Comparison of ENCODE assay signal across 8 mouse cellular contexts in the genomic region with DNA sequence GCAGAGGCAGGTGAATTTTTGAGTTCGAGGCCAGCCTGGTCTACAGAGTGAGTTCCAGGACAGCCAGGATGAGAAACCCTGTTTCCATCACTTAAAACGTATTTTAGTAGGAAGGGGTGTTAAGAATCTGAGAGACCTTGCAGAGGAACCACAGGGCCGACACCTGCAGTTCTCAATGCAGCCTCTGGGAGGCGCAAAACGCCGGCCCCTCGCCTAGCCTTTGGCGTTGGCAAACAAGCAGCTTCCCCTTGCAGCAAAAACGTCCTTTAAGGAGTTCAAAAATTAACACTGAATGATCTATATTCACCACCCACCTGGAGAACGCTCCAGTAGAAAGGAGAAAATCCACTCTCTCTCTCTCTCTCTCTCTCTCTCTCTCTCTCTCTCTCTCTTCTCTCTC. TPM values are rescaled to one million over a fixed set of nuclear protein-coding genes. Genes with fewer than 3 reads are reported as not detected.
DNase-seq lines count a peak whose midpoint lies in the region; ATAC-seq and TF ChIP-seq lines count a peak whose summit lies in the region.

No protein-coding gene starts in this region.

- ATAC-seq in liver, postnatal 0 days: no peak

- peak overlapping the region; percentile 99 for H3K4me2 ChIP-seq in liver, postnatal 0 days (ENCODE audit: low read depth, low read length)

- peak; percentile 97 for TF ChIP-seq CTCF in gastrocnemius, adult 2 months (IDR thresholded peaks at IDR 0.05)
- TF ChIP-seq CTCF in kidney, adult 2 months (conservative IDR thresholded peaks at IDR 0.05; ENCODE audit: insufficient read depth, insufficient read length, low read depth, low read length): peak; percentile 83
- peak; percentile 89 for TF ChIP-seq CTCF in liver, postnatal 0 days (IDR thresholded peaks at IDR 0.05; ENCODE audit: low read depth)

- 0 out of 2 replicates have a peak, but pooled peaks cover 2% of the 10 kb centered on the region for H3K4me1 ChIP-seq in brown adipose tissue, adult 24 weeks (ENCODE audit: control insufficient read depth, insufficient read depth, insufficient read length, low read length)
- H3K4me1 ChIP-seq in kidney, adult 2 months (ENCODE audit: control insufficient read depth, insufficient read depth, low read length): peaks cover 10% of the 10 kb centered on the region
- peaks cover 47% of the 10 kb centered on the region for H3K4me1 ChIP-seq in liver, postnatal 0 days (ENCODE audit: insufficient read depth)

- H3K4me3 ChIP-seq in brown adipose tissue, adult 24 weeks (ENCODE audit: insufficient read depth, low read depth, low read length): no peak overlapping the region
- peak overlapping the region; percentile 40; the same call in 1 of the 2 replicates for H3K4me3 ChIP-seq in gastrocnemius, adult 2 months
- H3K4me3 ChIP-seq in kidney, adult 2 months (ENCODE audit: insufficient read depth, low read depth, low read length): no peak overlapping the region
- H3K4me3 ChIP-seq in liver, postnatal 0 days (ENCODE audit: low read depth, low read length): no peak overlapping the region

- H3K27me3 ChIP-seq in kidney, adult 2 months (replicated peaks; ENCODE audit: control insufficient read depth, insufficient read depth, low read length): no peaks in the 10 kb centered on the region
- H3K27me3 ChIP-seq in liver, postnatal 0 days (ENCODE audit: insufficient read depth, low read length): no peaks in the 10 kb centered on the region

- no peak for TF ChIP-seq EP300 in liver, postnatal 0 days (IDR thresholded peaks at IDR 0.05; ENCODE audit: low read depth)

- peak; percentile 50 to 71 for DNase-seq in left cerebral cortex, adult 18-20 months (ENCODE audit: low spot score in 2 of 2)
- no peak for DNase-seq in left cerebral cortex, adult 11 months (ENCODE audit: low spot score)
- DNase-seq in gastrocnemius, adult 2 months: peak; percentile 82
- DNase-seq in kidney, adult 2 months: peak; percentile 79
- peak; percentile 86 for DNase-seq in liver, postnatal 0 days
- peak; percentile 72 for DNase-seq in retina, postnatal 1 day
- DNase-seq in thymus, postnatal 4 days: peak; percentile 87

- H3K27ac ChIP-seq in brown adipose tissue, adult 24 weeks (replicated peaks; ENCODE audit: low read depth, low read length): 0 out of 2 replicates have a peak overlapping the region, but pooled peaks have one; percentile 27
- peak overlapping the region; percentile 43; the same call in 1 of the 2 replicates for H3K27ac ChIP-seq in gastrocnemius, adult 2 months
- no peak overlapping the region for H3K27ac ChIP-seq in kidney, adult 2 months (ENCODE audit: insufficient read depth, low read depth, low read length)
- H3K27ac ChIP-seq in liver, postnatal 0 days (ENCODE audit: low read depth): peak overlapping the region; percentile 32; the same call in 1 of the 2 replicates

- intact Hi-C loops in gastrocnemius, adult 2 months (cut with DNase I): loop anchor here (1.0 to 5.0 kb wide), 3 partner anchors 183 to 379 kb away; no protein-coding TSS in a partner anchor

- 15% methylated on average over 10 of the region's 10 CpGs for WGBS in kidney, adult 2 months
- 10% methylated on average over 10 of the region's 10 CpGs for WGBS in liver, postnatal 0 days (ENCODE audit: insufficient replicate concordance)

- no peaks in the 10 kb centered on the region for H3K9me3 ChIP-seq in liver, postnatal 0 days (ENCODE audit: low read length)

- H3K9ac ChIP-seq in liver, postnatal 0 days (replicated peaks): no peak overlapping the region

- no peaks in the 10 kb centered on the region; the same call in 1 of the 2 replicates for H3K36me3 ChIP-seq in kidney, adult 2 months (ENCODE audit: control insufficient read depth, insufficient read depth, low read length)
- no peaks in the 10 kb centered on the region for H3K36me3 ChIP-seq in liver, postnatal 0 days (replicated peaks; ENCODE audit: insufficient read depth, low read length)

- no peak for TF ChIP-seq POLR2A in kidney, adult 2 months (IDR thresholded peaks at IDR 0.05; ENCODE audit: low read depth, low read length)

RNA-seq across cellular contexts. Expression of gene Gadd45g, which starts 1.8 kb away (rescaled TPM):
- 10 to 100 TPM; 13.5 to 23.2 TPM for total RNA-seq in left cerebral cortex, adult 18-20 months (2021)
- polyA plus RNA-seq in brown adipose tissue, adult 24 weeks (2012; ENCODE audit: insufficient read depth, insufficient read length, missing spikeins): 23.0 and 54.1 TPM in 2 replicates
- total RNA-seq in gastrocnemius, adult 2 months (2021): 100 to 1,000 TPM in 1 of 2 experiments, 10 to 100 TPM in 1; 22.4 to 127 TPM
- 57.2 and 59.8 TPM in 2 replicates for polyA plus RNA-seq in kidney, adult 2 months (2012; rRNA removed)
- 16.3 and 20.6 TPM in 2 replicates for polyA plus RNA-seq in liver, postnatal 0 days (2015; fragmentation: Nextera tagmentation; extraction: Ambion mirVana)

RNA-seq across cellular contexts. Expression of gene Sema4d, which starts 51.1 kb away (rescaled TPM):
- total RNA-seq in left cerebral cortex, adult 18-20 months (2021): 10 to 100 TPM; 65.8 to 71.3 TPM
- polyA plus RNA-seq in brown adipose tissue, adult 24 weeks (2012; ENCODE audit: insufficient read depth, insufficient read length, missing spikeins): 1.0 and 1.3 TPM in 2 replicates
- total RNA-seq in gastrocnemius, adult 2 months (2021): 100 to 1,000 TPM; 110 to 132 TPM
- polyA plus RNA-seq in kidney, adult 2 months (2012; rRNA removed): 87.8 and 93.2 TPM in 2 replicates
- 2.9 and 3.9 TPM in 2 replicates for polyA plus RNA-seq in liver, postnatal 0 days (2015; fragmentation: Nextera tagmentation; extraction: Ambion mirVana)

Comparison
In these comparisons a context has a peak if more than half of its experiments do, and no peak if none do; other contexts are left out.
1. RNA of gene Sema4d, which starts 51.1 kb away (polyA plus RNA-seq): 87.8 to 93.2 TPM in kidney, adult 2 months; 2.9 to 3.9 TPM in liver, postnatal 0 days and 1.0 to 1.3 TPM in brown adipose tissue, adult 24 weeks; every median in the first group is over 10 times any median in the second.
2. Peak in every context shown above with its lines, with median percentiles within 50 percentile points of each other: CTCF ChIP-seq.